Mouse (Mus musculus) lung, postnatal 10 days (tissue): ENCODE measurements around the gene Mars2.

Experiments
- DNase-seq: peaks from one replicate; pipeline ENCODE4 v3.0.0; 2021

The Mars2 gene

DNA sequence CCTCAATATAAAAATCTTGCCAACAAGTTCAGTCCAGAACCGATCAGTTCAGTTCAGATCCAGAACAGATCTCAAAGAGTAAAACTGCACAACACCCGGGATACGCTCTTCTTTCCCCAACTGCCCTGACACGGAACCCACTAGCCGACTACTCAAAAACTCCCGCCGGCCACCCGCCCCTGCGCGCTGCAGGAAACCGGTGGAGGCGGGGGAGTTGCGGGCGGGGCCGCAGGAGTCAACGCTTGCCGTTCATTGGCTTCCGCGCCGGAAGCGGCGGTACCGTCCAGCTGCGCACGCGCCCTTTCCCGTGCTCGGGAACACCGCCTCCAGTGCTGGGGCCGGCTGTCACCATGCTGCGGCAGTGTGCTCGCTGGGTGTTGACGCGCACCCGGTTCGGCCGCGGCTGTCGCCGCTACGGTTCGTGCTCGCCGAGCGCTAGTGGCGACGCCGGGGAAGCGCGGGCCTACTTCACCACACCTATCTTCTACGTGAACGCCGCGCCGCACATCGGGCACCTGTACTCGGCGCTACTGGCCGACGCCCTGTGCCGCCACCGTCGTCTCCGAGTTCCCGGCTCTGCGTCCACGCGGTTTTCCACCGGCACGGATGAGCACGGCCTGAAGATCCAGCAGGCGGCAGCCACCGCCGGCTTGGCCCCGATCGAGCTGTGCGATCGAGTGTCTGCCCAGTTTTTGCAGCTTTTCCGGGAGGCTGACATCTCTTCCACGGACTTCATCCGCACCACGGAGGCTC, at the start of gene Mars2:
Mars2 (plus strand) TSS at position 288 of the 753 bp plus-strand sequence.
- peak; percentile 98 for DNase-seq

DNA sequence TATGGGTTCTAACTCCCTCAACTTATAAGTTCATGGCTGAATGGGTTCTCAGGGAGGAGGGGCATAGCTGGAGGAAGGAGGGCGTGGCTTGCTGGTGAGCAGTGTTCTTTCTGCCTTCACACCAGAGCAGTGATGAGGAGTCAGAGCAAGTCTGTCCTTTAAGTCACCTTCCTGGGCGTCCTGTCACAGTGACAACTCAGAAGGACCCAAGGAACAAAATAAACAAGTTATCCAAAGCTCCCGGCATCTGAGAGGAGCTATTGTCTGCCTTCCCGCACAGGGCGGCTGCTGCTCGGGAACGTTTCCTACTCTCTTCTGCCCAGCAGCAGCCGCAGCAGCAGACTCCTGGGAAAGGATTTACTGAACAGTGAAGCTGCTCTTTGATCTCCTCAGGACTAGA, 45.0 kb upstream of the Mars2 start:
- peak; percentile 42 for DNase-seq

DNA sequence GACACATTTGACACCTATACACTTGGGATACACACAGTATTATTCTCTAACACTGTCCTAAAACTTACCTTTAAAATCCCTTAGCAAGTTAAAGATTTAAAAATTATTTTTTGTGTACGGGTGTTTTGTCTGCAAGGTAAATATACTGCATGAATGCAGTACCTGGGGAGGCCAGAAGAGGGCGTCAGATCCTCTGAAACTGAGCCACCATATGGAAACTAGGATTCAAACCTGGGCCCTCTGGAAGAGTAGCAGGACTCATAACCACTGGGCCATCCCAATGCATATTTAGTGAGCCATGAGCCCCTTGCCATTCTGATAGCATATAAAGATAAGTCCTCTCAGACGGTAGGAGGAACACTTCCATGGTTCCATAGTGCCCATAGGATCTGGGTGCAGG, 44.2 kb upstream of the Mars2 start:
- peak; percentile 56 for DNase-seq

DNA sequence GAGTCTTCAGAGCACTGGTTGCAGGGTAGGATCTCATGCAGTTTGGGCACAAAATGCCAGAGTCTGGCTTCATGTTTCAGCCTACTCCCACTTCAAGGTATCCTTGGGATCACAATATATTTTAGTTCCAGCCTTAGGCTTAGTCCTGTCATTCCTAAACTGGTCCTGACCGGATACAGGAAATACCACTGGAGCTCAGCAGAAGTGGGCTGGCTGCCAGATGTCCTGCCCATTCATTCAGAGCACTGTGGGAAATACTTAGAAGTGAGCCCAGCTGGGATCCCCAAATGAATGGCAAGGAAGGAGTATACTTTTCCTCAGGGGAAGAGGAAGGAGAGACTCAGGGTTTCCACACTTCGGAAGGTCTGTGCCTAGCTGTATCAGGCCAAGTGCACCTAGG, 43.7 kb upstream of the Mars2 start:
- peak; percentile 87 for DNase-seq

DNA sequence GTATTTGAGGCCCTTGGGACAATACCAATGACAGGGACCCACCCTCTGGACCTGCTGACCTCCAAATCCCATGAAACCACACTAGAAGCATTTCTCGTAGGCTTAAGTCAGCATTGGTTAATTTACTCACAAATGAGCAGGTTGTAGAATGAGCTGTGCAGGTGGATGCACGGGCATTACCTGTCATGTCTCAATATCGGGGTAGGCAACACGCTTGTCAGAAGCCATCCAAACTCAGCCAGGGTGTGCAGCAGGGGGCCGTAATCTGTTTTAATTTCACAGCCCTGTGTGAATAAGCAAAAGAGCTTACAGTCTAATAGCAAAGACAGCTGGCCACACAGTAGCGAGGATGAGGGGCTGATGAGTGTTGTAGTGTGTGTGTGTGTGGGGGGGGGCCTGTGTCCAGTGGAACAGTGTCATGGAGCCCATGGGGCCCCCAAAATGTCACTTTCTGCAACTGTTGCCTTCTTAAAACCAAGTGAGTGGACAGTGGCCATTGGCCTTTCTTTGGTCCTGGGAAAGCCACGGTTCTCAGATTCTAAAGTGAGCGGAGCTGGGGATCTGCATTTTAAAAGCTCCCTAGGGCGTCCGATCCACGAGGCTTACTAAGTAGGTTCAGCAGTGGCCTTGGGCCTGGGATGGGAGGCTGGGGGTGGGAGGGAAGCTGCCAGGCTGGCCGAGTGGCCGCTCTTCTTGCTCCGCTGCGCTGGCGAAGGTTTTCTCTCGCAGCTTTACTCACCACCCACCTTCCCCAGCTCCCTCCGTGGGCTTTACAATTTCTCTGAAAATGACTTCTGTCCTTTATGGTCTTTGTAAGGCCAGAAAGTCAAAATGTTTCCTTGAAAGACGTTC, 42.7 kb upstream of the Mars2 start:
- no peak for DNase-seq

DNA sequence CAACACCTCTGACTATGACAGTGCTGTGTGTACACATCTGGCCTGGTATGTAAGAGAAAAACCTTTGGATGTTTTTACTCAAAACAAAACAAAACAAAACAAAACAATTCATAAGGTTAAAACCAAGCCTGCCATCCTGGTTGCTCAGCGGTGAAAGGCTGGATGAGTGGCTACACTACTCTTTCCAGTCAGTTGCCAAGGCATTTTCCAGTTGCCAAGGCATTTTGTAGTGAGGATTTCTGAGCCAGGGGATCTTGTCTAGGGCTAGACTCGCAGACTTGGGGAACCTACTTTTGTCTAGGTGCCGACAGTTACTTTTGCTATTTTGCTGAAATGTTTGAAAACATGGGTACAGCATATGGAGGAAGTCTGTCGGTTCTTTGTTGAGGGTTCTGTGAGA, 42.0 kb upstream of the Mars2 start:
- DNase-seq = no peak

DNA sequence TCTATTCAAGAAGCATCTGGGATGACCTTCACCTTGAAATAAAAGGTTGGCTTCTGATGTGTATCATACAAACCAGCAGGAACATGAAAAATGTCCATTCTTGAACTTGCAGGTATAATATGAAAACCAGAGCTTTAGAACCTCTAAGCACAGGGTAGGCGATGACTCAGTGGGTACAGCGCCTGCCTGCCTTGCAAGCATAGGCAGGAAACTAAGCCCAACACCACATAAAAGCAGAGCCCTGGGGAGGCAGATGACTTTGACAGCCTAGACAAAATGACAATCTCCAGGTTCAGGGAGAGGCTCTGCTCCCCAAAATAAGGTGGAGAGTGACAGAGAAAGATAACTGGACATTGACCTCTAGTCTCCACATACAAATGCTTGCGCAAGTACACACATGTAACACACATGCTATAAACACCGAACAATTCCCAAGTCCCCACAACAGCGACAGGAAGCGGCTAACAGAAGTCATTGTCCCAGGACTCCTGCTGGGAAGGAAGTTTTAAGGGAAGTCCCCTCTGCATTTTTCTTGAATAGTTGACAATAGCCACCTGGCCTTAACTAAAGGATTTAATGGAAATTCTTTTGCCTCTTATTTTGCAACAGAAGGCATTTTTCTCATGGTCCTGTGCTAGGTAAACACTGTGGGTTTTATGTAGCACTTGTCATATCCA, 40.5 kb upstream of the Mars2 start:
- DNase-seq = no peak

DNA sequence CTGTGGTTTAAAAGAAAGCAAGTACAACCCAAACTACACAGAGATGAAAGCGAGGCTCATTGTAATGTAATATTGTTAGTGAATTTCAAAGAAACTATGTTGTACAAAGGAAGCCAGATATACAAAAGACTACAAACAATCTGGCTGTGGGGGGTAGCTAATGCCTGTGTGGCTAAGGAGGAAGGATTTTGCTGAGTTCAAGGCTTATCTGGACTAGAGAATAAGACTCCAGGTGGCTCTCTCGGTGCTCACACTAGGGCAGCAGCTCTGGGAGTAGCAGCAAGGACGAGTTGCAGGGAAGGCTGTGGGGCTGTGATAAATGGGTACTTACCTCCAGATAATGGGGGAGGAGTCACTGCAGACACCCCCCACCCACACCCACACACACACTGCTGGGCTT, 38.3 kb upstream of the Mars2 start:
- no peak for DNase-seq

DNA sequence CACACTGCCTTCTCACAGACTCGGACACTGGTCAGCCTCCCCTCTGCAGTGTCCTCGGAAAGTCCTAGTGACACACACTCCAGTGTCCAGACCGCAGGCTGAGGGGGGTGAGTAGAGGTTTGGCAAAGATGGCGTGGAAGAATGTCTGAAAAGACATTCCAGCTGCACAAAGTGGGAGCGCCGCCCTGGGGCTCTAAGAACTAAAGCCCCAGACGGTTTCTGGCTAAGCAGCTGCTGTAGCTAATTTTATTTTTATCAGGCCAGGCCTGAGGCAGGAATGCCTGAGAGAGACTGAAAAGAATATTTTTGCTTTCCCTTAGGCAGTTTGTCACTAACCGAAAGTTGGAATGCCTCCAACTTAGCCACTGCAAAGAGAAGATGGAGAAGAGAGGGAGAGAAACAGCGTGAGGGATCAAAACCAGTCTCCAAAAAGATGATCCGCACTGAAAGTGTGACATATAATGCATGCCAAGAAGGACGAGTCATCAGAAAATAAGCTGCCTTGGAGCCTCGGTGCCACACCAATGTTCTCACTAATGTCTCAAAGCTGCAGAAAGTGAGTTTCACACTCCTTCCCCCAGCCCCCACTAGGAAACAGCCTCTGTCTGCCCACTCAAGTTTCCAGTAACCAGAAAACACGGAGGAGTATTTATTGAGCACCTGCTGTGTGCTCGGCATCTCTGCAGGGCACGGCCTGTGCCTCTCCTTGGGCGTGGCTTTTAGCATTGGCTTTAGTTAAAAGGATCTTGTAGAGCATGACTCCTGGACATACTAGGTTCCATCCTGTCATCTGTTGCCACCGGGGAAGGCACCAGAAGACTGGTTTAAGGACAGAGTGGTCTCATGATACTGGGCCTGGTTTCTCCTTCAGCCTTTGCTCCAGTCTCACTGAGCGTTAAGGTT, 34.9 kb upstream of the Mars2 start:
- DNase-seq = peak; percentile 85

DNA sequence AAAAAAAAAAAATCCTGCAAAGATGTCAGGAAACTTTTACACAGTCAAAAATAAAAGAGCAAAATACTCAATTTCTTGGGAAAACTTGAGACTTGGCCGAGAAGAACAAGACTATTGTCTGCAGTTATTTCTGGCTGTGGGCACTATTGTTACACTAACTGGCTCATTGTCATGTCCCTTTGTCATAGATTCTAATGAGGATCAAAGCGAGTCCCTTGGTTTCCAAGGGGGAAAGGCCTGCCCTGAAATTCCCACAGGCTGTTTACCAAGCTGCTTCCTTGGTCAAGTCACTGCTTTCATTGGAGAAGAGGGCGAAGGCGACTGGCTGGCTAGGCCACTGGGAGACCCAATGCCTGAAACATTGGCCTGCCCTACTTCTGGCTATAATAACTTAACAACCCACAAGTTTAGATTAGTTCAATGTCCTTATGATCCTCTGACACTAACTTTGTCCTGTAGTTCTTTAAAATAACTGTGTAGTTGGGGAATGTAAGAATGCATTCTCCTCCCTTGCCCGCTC, 31.1 kb upstream of the Mars2 start:
- no peak for DNase-seq

DNA sequence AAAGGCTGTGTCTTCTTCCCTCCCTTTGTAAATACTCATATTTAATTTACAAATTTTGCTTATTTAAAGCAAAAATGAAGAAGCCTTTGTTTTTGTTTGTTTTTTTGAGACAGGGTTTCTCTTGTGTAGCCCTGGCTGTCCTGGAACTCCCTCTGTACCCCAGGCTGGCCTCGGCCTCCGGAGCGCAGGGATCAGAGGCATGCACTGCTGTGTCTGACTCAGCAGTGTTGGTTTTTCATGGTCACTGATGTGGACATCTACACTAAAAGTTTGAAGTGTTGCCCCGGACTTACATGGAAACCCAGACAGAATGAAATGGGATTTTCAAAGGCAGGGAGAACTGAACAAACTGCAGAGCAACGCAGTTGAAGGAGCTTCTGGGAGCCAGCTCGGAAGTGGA, 29.4 kb upstream of the Mars2 start:
- DNase-seq = no peak

DNA sequence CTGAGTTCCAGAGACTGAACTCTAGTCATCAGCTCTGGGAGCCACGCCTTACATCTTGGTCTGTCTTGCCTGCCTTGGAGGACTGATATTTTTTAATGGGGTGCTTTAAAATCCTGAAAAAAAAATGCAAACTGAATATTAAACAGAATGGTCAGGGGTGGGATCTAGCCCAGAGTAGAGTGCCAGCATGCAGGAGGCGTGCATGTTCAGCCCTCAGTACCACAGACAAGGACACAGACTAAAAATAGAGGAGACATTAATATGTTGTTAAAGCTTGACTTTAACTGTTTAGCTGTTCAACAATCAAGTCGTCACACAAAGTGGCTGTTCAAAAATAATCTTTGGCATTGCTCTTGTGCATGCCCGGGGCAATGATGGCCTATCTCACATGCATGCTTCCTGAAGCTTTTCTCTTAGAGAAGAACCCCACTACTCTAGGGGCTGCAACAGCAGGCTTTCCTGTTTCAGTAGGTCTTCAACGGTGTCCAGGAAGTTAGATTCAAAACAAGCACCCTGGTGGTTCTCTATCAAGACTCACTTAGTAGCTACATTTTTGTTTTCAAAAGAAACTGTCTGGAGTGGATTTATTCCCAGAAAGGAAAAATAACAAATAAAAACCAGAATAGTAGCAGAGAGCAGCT, 28.4 kb upstream of the Mars2 start:
- DNase-seq = no peak

DNA sequence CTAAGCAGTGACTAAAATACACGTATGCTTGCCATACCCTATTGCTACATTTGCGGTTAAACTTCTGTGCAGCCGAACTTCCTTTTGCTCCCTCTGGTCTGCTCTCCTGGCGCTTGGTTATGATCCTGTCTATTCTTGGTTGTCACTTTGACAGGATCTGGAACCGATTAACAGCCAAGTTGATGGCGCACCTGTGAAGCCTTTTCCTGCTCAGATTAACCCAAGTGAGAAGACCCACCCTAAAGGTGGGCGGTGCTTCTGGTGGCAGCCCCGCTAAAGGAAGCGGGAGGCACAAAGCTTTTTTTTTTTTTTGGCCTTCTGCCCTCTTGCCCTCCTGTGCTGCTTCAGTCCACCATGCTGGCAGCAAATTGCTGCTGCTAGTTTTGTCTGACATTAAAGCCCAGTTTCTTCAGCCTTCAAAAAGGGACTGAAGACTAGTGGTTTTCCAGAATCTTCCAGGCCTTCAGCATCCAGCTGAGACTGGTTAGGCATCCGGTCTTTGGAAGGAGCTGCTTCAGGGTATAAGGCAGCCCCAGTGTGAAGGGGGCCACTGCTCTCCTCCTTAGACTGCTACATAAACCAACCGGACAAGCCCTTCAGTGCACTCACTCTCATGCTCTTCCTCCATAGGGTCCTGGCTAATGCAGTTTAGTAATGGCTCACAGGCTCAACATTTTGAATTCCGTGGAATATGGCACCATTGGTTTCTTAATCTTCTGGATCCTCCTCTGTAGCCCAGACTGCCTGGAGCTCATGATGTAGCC, 26.6 kb upstream of the Mars2 start:
- no peak for DNase-seq

DNA sequence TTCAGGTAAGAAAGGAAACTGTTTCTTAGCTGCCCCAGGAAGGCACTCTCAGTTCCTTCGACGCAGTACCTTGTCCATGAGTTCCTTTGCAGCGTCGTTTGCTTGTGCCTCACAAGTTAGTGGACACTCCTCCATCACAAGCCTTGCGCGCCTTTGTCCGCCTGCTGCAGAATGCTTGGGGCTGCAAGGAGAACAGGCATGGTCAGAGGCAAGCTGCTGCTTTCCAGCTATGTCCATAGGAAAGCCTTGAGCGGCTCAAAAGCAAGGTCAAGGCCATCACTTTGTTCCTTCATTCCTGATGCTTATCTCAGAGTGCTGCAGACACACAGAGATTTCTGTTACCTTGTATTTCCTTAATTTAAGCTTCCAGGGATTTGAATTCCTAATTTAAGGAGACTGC, 25.9 kb upstream of the Mars2 start:
- DNase-seq = no peak

DNA sequence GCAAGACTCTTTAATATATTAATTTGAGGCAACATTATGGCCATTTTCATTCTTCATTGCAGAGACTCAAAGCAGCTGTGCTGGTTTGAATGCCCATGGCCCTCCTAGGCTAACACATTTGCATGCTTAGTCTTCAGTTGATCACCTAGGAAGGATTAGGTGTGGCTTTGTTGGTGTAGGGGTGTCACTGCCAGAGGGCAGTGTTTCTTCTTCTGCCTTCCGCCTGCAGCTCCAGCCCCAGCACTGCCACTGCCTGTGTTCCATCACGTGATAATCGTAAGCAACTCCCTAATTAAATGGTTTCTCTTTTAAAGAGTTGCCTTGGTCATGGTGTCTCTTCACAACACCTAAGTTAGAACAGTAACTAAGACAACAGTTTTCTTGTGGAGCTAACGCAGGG, 24.2 kb upstream of the Mars2 start:
- no peak for DNase-seq

DNA sequence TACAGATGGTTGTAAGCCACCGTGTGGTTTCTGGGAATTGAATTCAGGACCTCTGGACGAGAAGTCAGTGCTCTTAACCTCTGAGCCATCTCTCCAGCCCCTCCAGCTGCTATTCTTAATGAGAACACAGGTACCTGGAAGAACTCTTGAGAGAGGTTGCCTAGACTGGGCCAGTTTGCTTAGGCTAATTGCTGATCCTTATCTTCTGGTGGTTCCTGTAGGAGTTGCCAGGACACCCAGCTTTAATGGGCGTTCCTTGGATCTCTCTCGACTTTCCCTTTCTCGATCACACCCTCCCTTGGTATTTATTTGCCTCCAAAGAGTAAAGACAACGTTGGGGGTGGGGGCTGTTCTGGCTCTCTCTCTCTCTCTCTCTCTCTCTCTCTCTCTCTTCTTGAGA, 23.5 kb upstream of the Mars2 start:
- no peak for DNase-seq

DNA sequence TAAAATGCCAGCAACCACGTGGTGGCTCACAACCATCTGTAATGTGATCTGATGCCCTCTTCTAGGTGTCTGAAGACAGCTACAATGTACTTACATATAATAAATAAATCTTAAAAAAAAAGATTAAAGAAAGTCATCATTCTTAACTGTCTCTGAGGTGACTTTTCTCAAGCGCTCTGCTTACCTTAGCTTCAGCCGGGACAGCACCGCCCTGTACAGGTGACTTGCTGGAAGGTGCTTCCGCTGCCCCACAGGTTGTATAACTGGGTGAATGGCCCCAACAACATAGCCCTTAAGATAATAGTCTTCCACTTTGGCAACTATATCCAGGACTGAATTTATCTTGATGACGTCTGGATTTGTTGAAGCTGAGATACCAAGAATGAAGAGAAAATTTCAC, 23.0 kb upstream of the Mars2 start:
- no peak for DNase-seq

DNA sequence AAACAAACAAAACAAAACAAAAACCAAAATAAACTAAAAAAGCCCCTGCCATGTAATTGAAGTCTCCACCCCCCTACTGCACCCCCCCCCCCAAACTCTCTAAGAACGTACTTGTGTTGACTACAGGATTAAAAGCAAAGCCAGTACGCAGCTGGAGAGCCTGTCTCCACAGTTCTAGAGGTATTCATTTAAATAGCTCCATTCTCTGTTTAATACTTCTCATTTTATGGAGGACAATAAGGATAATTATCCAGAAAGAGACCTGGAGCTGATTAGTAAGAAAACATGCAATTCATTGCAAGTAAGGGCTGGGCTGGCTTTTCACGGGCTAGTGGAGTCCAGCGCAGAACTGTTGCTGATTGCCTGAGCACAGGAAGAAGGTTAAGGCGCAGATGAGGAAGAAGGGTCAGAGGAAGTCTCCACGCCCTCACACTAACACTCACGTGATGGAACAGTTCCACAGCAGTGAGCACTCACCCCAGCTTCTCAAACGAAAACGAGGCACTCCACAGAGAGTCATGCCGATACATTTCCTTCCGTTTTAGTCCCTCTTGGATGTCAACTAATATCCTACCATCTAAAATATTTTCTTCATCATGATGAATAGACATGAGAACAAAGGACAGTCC, 21.7 kb upstream of the Mars2 start:
- DNase-seq = peak; percentile 58

DNA sequence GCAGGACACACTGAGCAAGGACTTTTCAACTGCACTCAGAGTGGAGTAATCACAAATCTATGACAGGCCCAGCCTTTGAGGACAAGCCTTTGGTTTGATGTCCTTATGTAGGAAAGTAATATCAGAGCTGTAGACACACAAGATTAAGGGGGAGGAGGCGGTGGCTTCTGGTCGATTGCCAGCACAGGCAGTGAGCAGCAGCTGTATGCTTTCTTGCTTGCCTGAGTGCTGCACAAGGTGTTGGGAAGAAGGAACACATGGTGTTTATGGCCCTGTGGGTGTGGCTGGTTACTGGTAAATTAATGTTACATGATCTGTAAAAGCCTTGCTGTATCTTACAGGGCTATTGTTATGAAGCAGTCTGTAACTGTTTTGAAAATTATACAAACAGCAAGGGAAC, 19.8 kb upstream of the Mars2 start:
- peak; percentile 86 for DNase-seq

DNA sequence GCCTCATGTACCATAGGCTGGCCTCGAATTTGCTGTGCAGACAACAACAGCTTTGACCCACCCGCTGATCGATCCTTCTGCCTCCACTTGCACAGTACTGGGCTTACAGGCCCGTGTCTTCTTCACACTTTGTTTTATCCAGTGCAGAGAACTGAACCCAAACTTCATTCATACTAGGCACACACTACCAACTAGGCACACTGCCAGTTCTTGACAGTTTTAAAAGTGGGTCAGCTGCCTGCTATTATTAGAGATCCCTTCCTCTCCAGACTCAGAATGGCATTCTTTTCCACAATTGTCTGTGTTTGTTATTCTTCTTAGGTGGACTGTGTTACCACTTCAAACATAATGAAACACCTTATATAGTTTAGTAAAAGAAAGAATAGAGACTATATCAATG, 15.6 kb upstream of the Mars2 start:
- peak; percentile 60 for DNase-seq

DNA sequence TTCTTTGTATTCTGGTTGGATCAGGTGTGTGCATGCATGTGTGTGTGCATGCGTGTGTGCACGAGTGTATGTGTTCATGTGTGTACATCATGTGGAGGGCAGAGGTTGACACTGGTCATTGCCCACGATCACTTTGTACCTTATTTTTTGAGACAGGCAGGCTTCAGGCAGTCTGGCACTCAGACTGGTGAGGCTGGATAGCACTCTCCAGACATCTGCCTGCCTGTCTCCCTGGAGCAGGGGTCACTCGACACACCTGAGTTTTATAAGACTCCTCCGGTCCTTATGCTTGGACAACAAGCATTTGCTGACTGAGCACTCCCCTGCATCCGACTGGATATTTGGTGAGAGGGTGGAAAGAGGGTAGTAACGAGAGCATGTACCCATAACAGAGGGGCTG, 14.0 kb upstream of the Mars2 start:
- DNase-seq = peak; percentile 0
